In genomic region chr5:144703464-144704368, GRCm38 (mm10) we compare ENCODE assay signal across 12 mouse cellular contexts. TPM values are rescaled to one million over a fixed set of nuclear protein-coding genes. Genes with fewer than 3 reads are reported as not detected.
A peak's percentile ranks its signal among the peaks of the same experiment; 100 is the strongest.
DNase-seq lines count a peak whose midpoint lies in the region; ATAC-seq lines count a peak whose summit lies in the region.
"Had no signal": no experiment of that assay in that cellular context is flagged by ENCODE, and none has a peak within 500 bp of the region (broad histone marks: within the 10 kb centered on the region; RNA-seq: fewer than 3 reads in every experiment).

No protein-coding gene starts in this region.

- H3K27ac ChIP-seq in liver, embryonic 11.5 days (ENCODE audit: low read depth, low read length), result no peak overlapping the region
- H3K27ac ChIP-seq: liver, embryonic 13.5 days had no signal

- no peaks in the 10 kb centered on the region for H3K9me3 ChIP-seq in liver, embryonic 11.5 days (ENCODE audit: control insufficient read depth, low read length)
- H3K9me3 ChIP-seq: liver, embryonic 13.5 days had no signal

- no peak for ATAC-seq in cerebellum, adult (ENCODE audit: insufficient number of reproducible peaks, low FRiP score, low TSS enrichment)
- no peak for ATAC-seq in liver, embryonic 11.5 days (replicated peaks; ENCODE audit: low FRiP score)

- H3K4me3 ChIP-seq in liver, embryonic 11.5 days (ENCODE audit: low read depth, low read length), result no peak overlapping the region
- H3K4me3 ChIP-seq: liver, embryonic 13.5 days had no signal

- no peaks in the 10 kb centered on the region for H3K27me3 ChIP-seq in liver, embryonic 11.5 days (replicated peaks; ENCODE audit: control insufficient read depth, insufficient read depth, low read length)
- H3K27me3 ChIP-seq: liver, embryonic 13.5 days had no signal

- no peak overlapping the region for H3K4me2 ChIP-seq in liver, embryonic 11.5 days
- H3K4me2 ChIP-seq: liver, embryonic 13.5 days had no signal

- no peaks in the 10 kb centered on the region for H3K4me1 ChIP-seq in liver, embryonic 11.5 days (replicated peaks; ENCODE audit: control insufficient read depth, insufficient read depth, low read length)
- H3K4me1 ChIP-seq: liver, embryonic 13.5 days had no signal

- peak; percentile 35 for DNase-seq in cerebellum, adult 11 months
- peak; percentile 45 to 49 for DNase-seq in right cerebral cortex, postnatal 10 days (ENCODE audit: low spot score in 2 of 2)
- DNase-seq in right cerebral cortex, postnatal 36 days (ENCODE audit: low spot score in 2 of 2), result no peak
- peak; percentile 36 to 39 for DNase-seq in layer of hippocampus, postnatal 14 days (ENCODE audit: low spot score in 2 of 2)
- DNase-seq in liver, embryonic 11.5 days (ENCODE audit: low spot score), result no peak
- no peak for DNase-seq in ovary, postnatal 10 days (ENCODE audit: low spot score)
- no peak for DNase-seq in thymus, postnatal 25 days
- DNase-seq: kidney, postnatal 36 days; liver, embryonic 13.5 days; thymus, postnatal 4 days had no signal

- 76% methylated on average over 20 of the region's 20 CpGs for WGBS in liver, embryonic 11.5 days

- no peaks in the 10 kb centered on the region for H3K36me3 ChIP-seq in liver, embryonic 11.5 days (ENCODE audit: control insufficient read depth, insufficient read depth, low read length)
- H3K36me3 ChIP-seq: liver, embryonic 13.5 days had no signal

- H3K9ac ChIP-seq in liver, embryonic 11.5 days (ENCODE audit: low read depth, low read length), result no peak overlapping the region
- H3K9ac ChIP-seq: liver, embryonic 13.5 days had no signal

RNA-seq across cellular contexts. Expression of gene Tmem130, which starts 57.9 kb away (rescaled TPM):
- 100 to 1,000 TPM; 126 to 137 TPM for total RNA-seq in layer of hippocampus, postnatal 14 days (2021)
- polyA plus RNA-seq in liver, embryonic 11.5 days (2014; fragmentation: Nextera tagmentation; extraction: Ambion mirVana), result 0.65 and 0.86 TPM in 2 replicates
- total RNA-seq: gastrocnemius, adult 18-20 months had no signal

Comparison
In these comparisons a context has a peak if more than half of its experiments do, and no peak if none do; other contexts are left out.
1. DNase-seq: peak in cerebellum, adult 11 months (single experiment), right cerebral cortex, postnatal 10 days (2 of 2) and layer of hippocampus, postnatal 14 days (2 of 2); none in right cerebral cortex, postnatal 36 days (0 of 2), liver, embryonic 11.5 days (single experiment), ovary, postnatal 10 days (single experiment) and thymus, postnatal 25 days (single experiment).